Mouse (Mus musculus) liver, adult 2 months (tissue): Measurements from ENCODE around the gene Hdac4.

Experiments
- CTCF ChIP-seq: fragments of 200-500 bp; IDR thresholded peaks from 2 replicates; pipeline ENCODE4 v1.5.1; 2011; ENCODE audit warnings: low read depth, low read length, control low read depth
- POLR2A ChIP-seq: fragments of 200-500 bp; IDR thresholded peaks from 2 replicates; pipeline ENCODE4 v1.6.1; 2011; ENCODE audit warnings: low read length, control low read depth; ENCODE audit not compliant: insufficient read depth; ENCODE audit errors: extremely low read depth

- TF ChIP-seq CTCF (no peak), POLR2A (no peak)
These were observed 25.8 kb downstream of the Hdac4 start for GRCm38 (mm10) chr1:92169776-92170055.
